Mouse (Mus musculus) bone marrow macrophage, adult 2 months (primary cell): ENCODE data around the gene Olfr1358. TPM values are rescaled to one million over a fixed set of nuclear protein-coding genes. Genes with fewer than 3 reads are reported as not detected.
"Not testable (repeated sequence)": the region's sequence is repeated elsewhere in the genome, so short reads cannot be mapped to it uniquely, and the experiment has no call there.

Experiments
- H3K27ac ChIP-seq: 2 replicates; pipeline ENCODE4 v1.5.1; 2012; ENCODE audit warnings: low read depth, low read length; ENCODE audit not compliant: insufficient read depth
- H3K4me1 ChIP-seq: 2 replicates; pipeline ENCODE4 v1.6.1; 2012; ENCODE audit warnings: low read length; ENCODE audit not compliant: control insufficient read depth, insufficient read depth
- H3K4me3 ChIP-seq: 2 replicates; pipeline ENCODE4 v1.5.1; 2012; ENCODE audit warnings: mild to moderate bottlenecking, low read length, moderate library complexity; ENCODE audit not compliant: insufficient read depth
- CTCF ChIP-seq: IDR thresholded peaks from 2 replicates; pipeline ENCODE4 v1.5.1; 2012; ENCODE audit warnings: low read depth, mild to moderate bottlenecking, low read length, moderate library complexity
- POLR2A ChIP-seq: IDR thresholded peaks from 2 replicates; pipeline ENCODE4 v1.6.1; 2012; ENCODE audit warnings: mild to moderate bottlenecking, low read depth, low read length, borderline replicate concordance
- polyA plus RNA-seq: library from polyadenylated mRNA; stranded (reverse); fragments of >200 nt; gene quantifications from 2 replicates; pipeline ENCODE4 v1.2.4, GENCODE M21; 2012; ENCODE audit not compliant: missing spikeins, insufficient read depth, insufficient read length

The Olfr1358 gene
- polyA plus RNA-seq, 1 experiment: not detected

- Histone ChIP-seq H3K27ac (no peak overlapping the region), H3K4me3 (no peak overlapping the region), H3K4me1 (peaks cover 5% of the 10 kb centered on the region; the same call in 1 of the 2 replicates)
- TF ChIP-seq POLR2A: no peak
- TF ChIP-seq CTCF: no peak
These were observed 30.4 kb upstream of the Olfr1358 start for GRCm38 (mm10) chr10:78486871-78487270.

GRCm38 (mm10) chr10:78487431-78488086 lies 29.7 kb upstream of the Olfr1358 start:
- H3K27ac ChIP-seq: no peak overlapping the region
- H3K4me3 ChIP-seq: peak overlapping the region; percentile 4; the same call in 1 of the 2 replicates
- H3K4me1 ChIP-seq: peaks cover 5% of the 10 kb centered on the region; the same call in 1 of the 2 replicates
- TF ChIP-seq CTCF: peak; percentile 47
- no peak for TF ChIP-seq POLR2A

GRCm38 (mm10) chr10:78502986-78503733 lies 14.1 kb upstream of the Olfr1358 start:
- TF ChIP-seq CTCF (no peak), POLR2A (no peak)
- Histone ChIP-seq H3K27ac (no peak overlapping the region), H3K4me3 (no peak overlapping the region), H3K4me1 (no peaks in the 10 kb centered on the region)

GRCm38 (mm10) chr10:78519792-78520191 lies 2.6 kb downstream of the Olfr1358 start:
- Histone ChIP-seq H3K27ac (no peak overlapping the region), H3K4me3 (no peak overlapping the region), H3K4me1 (no peaks in the 10 kb centered on the region)
- TF ChIP-seq POLR2A (no peak), CTCF (no peak)

GRCm38 (mm10) chr10:78520260-78521005 lies 3.2 kb downstream of the Olfr1358 start:
- H3K4me3 ChIP-seq: no peak overlapping the region
- no peak overlapping the region for H3K27ac ChIP-seq
- TF ChIP-seq POLR2A (no peak), CTCF (no peak)
- no peaks in the 10 kb centered on the region for H3K4me1 ChIP-seq

DNA sequence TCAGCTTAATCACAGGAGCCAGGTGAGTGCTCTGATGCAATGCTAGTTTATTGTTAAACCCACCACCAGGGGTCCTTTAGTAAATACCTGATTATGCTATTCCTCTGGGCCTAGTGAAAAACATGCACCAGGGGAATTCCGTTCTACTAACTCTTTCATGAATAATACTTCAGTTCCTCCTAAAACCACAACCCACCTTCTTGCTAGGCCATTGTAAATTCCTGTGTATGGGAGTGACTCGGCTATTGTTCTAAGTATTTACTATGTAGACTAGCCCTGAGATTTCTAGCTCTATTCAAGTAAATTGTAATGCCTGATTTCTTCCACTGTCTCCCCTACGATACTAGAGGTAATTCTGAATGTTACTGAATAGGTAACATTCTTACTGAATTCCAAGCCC lies 7.8 kb downstream of the Olfr1358 start:
- H3K4me3 ChIP-seq, H3K4me1 ChIP-seq, H3K27ac ChIP-seq: not testable (repeated sequence)

DNA sequence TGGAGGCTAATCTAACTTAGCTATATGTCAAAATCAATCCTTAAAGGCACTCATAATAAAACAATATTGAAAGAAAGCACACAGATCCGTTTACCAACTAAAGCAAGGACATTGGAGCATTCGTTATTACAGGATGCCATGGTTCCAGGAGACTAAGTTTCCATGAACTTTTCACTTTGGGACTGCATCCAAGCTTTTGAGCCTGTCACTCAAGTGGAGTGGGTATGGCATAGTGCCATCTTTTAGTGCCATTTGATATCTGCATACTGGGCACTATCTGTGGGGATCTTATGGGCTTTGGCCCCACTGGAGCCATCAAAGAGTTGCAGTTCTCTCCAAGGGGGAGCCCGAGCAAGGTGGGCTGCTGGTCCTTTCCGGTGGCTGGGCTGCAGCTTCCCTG lies 8.3 kb downstream of the Olfr1358 start:
- Histone ChIP-seq H3K4me1 (no peaks in the 10 kb centered on the region), H3K4me3 (no peak overlapping the region), H3K27ac (no peak overlapping the region)
- no peak for TF ChIP-seq CTCF
- no peak for TF ChIP-seq POLR2A

- Histone ChIP-seq H3K4me1 (no peaks in the 10 kb centered on the region), H3K27ac (no peak overlapping the region), H3K4me3 (no peak overlapping the region)
- no peak for TF ChIP-seq CTCF
- TF ChIP-seq POLR2A: no peak
These were observed 23.7 kb downstream of the Olfr1358 start for GRCm38 (mm10) chr10:78540943-78541342.

DNA sequence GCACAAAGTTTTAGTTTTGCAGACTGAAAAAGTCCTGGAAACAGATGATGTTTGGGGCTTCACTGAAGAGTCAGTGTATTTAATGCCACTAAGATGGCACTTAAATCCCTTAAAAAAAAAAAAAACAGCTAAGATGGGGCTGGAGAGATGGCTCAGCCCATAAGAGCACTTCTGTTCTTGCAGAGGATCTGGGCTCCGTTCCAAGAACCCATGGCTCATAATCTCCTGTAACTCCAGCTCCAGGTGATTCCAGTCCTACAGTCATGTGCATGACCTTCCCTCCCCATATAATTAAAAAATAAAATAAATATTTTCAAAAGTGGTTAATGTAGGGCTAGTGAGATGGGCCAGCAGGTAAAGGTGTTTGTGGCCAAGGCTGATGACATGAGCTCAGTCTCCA lies 47.8 kb downstream of the Olfr1358 start:
- no peaks in the 10 kb centered on the region for H3K4me1 ChIP-seq
- H3K4me3 ChIP-seq: no peak overlapping the region
- TF ChIP-seq CTCF (no peak), POLR2A (no peak)
- H3K27ac ChIP-seq: no peak overlapping the region

DNA sequence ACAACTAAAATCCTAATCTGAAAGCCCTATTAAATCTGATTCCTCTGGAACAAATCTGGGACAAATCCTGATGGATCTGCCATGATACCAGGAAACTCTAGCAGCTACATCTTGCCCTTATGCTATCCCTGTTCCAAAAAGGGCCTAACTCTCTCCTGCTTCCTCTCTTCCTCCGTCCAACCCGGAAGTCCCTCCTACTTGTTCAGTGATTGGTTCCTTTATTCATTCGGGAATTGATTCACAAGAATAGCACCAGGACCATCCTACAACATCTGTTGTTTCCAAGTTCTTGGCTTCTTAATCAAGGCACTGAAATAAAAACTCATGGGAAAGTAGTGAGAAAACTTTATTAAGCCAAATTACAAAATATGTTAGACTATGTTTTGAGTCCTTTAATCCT lies 52.0 kb downstream of the Olfr1358 start:
- Histone ChIP-seq H3K4me1 (peaks cover 3% of the 10 kb centered on the region; the same call in 1 of the 2 replicates), H3K27ac (no peak overlapping the region), H3K4me3 (no peak overlapping the region)
- TF ChIP-seq POLR2A (no peak), CTCF (no peak)
